Mouse (Mus musculus) embryonic fibroblast, embryonic 13.5 days (primary cell): ENCODE results near the gene Cd8a.

Experiments
- CTCF ChIP-seq: IDR thresholded peaks from 2 replicates; pipeline ENCODE4 v1.5.1; 2011; ENCODE audit warnings: mild to moderate bottlenecking, control low read depth, low read length, moderate library complexity, borderline replicate concordance; ENCODE audit not compliant: insufficient read depth
- POLR2A ChIP-seq: IDR thresholded peaks from 2 replicates; pipeline ENCODE4 v1.6.1; 2011; ENCODE audit warnings: low read depth, mild to moderate bottlenecking, control low read depth, low read length, moderate library complexity

DNA sequence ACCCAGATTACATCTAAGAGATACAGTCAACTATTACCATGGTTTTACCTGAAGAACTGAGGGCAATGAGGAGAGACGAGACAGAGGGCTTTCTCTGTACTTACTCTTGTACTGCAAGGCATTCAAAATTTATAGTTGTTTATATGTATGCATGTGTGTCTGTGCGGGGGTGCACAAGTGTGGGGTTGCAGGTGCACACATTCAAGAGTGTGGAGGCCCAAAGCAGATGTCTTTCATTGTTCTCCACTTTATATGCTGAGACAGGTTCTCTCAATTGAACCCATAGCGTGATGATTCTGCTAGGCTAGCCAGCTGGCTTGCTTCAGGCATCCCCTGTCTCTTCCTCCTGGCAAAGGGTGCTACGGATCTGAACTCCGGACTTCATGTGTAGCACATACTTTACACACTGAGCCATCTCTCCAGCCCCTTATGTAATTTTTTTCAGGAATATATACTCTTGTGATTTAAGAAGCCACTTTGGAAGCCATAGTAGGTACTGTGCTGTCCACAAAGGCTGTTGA, 2.1 kb upstream of the Cd8a start:
- TF ChIP-seq CTCF (no peak), POLR2A (no peak)
